Mouse (Mus musculus) myocyte (in vitro differentiated cells): Measurements from ENCODE around the gene Pdlim7. TPM values are rescaled to one million over a fixed set of nuclear protein-coding genes. Genes with fewer than 3 reads are reported as not detected.

Experiments used
- H3K27me3 ChIP-seq: one replicate; pipeline ENCODE4 v1.6.1; 2011; ENCODE audit not compliant: control insufficient read depth, insufficient read depth, insufficient read length
- H3K36me3 ChIP-seq: one replicate; pipeline ENCODE4 v1.6.1; 2011; ENCODE audit not compliant: control insufficient read depth, insufficient read depth
- H3K4me2 ChIP-seq: one replicate; pipeline ENCODE4 v1.6.1; 2011; ENCODE audit warnings: low read depth, control low read depth
- H3K4me3 ChIP-seq: one replicate; pipeline ENCODE4 v1.5.1; 2011; ENCODE audit warnings: mild to moderate bottlenecking, control low read depth, moderate library complexity
- H3K79me2 ChIP-seq: one replicate; pipeline ENCODE4 v1.6.1; 2011; ENCODE audit not compliant: control insufficient read depth, insufficient read depth
- H3ac ChIP-seq: one replicate; pipeline ENCODE4 v1.6.1; 2011; ENCODE audit not compliant: control insufficient read depth, insufficient read length
- CEBPB ChIP-seq: IDR thresholded peaks from 2 replicates; pipeline ENCODE4 v1.6.1; 2011; ENCODE audit warnings: mild to moderate bottlenecking, moderate library complexity; ENCODE audit not compliant: poor library complexity, insufficient read depth, severe bottlenecking
- E2F4 ChIP-seq: IDR thresholded peaks from one replicate; pipeline ENCODE4 v1.6.1; 2011; ENCODE audit warnings: mild to moderate bottlenecking, control low read depth, moderate library complexity; ENCODE audit not compliant: insufficient read depth
- MAX ChIP-seq: IDR thresholded peaks from one replicate; pipeline ENCODE4 v1.6.1; 2011; ENCODE audit warnings: low read depth, mild to moderate bottlenecking, control low read depth
- MYOD1 ChIP-seq, 3 experiments: IDR thresholded peaks; one replicate each; pipeline ENCODE4 v1.6.1; 2011; ENCODE audit warnings: control low read depth in 2 of 3, low read depth in 2 of 3, mild to moderate bottlenecking in 2 of 3, moderate library complexity in 1 of 3; ENCODE audit not compliant: insufficient read length in 2 of 3, control insufficient read depth in 1 of 3
- MYOG ChIP-seq, 3 experiments: IDR thresholded peaks; one replicate each; pipeline ENCODE4 v1.6.1; 2011; ENCODE audit warnings: control low read depth in 2 of 3, low read depth in 2 of 3, mild to moderate bottlenecking in 2 of 3; ENCODE audit not compliant: insufficient read length in 2 of 3, control insufficient read depth in 1 of 3, insufficient read depth in 1 of 3
- POLR2A ChIP-seq: IDR thresholded peaks from one replicate; pipeline ENCODE4 v1.6.1; 2011; ENCODE audit warnings: low read depth, mild to moderate bottlenecking, control low read depth, moderate library complexity; ENCODE audit not compliant: insufficient read length
- POLR2AphosphoS2 ChIP-seq: IDR thresholded peaks from one replicate; pipeline ENCODE4 v1.6.1; 2011; ENCODE audit warnings: low read depth, control low read depth; ENCODE audit not compliant: insufficient read length
- REST ChIP-seq: IDR thresholded peaks from one replicate; pipeline ENCODE4 v1.6.1; 2011; ENCODE audit warnings: mild to moderate bottlenecking, control low read depth, moderate library complexity; ENCODE audit not compliant: insufficient read depth, insufficient read length
- SRF ChIP-seq: IDR thresholded peaks from one replicate; pipeline ENCODE4 v1.6.1; 2011; ENCODE audit warnings: low read depth; ENCODE audit not compliant: control insufficient read depth, insufficient read length
- TCF12 ChIP-seq: IDR thresholded peaks from one replicate; pipeline ENCODE4 v1.6.1; 2011; ENCODE audit warnings: mild to moderate bottlenecking, control low read depth; ENCODE audit not compliant: poor library complexity, insufficient read depth, severe bottlenecking
- TCF3 ChIP-seq: IDR thresholded peaks from one replicate; pipeline ENCODE4 v1.6.1; 2011; ENCODE audit warnings: low read depth, control low read depth; ENCODE audit not compliant: insufficient read length
- USF1 ChIP-seq: IDR thresholded peaks from one replicate; pipeline ENCODE4 v1.6.1; 2011; ENCODE audit warnings: low read depth, mild to moderate bottlenecking, control low read depth, moderate library complexity
- polyA plus RNA-seq: library from polyadenylated mRNA; unstranded; fragments of >200 nt; fragmentation: generic; extraction: Trizol; gene quantifications from one replicate; pipeline ENCODE4 v1.2.1, GENCODE M21; 2012; ENCODE audit warnings: missing spikeins

The Pdlim7 gene
- polyA plus RNA-seq, 1 experiment, result 553 TPM

DNA sequence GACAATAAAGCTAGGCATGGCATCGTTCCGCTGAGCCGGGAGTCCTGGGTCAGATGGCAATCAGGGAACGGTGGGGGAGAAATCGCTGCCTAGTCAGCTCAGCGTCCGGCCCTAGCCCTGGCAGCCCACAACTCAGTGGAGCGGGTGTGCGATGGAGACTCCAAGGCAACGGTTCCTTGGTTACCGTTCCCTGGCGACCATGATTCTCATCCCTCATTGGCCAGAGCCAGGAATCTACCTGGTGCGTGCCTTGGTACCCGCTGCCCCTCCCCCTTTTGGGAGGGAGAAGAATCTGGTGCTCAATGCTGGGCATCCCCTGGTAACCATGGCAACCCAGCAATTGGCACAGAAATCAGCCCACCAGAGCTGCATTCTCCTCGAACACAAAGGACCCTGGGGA, 29.9 kb downstream of the Pdlim7 start:
- peaks cover 4% of the 10 kb centered on the region for H3K36me3 ChIP-seq
- H3K4me3 ChIP-seq, result no peak overlapping the region
- H3K27me3 ChIP-seq, result no peaks in the 10 kb centered on the region
- H3K79me2 ChIP-seq, result peaks cover 30% of the 10 kb centered on the region
- H3ac ChIP-seq, result no peak overlapping the region
- H3K4me2 ChIP-seq, result peak overlapping the region; percentile 63
- TF ChIP-seq POLR2AphosphoS2 (no peak), POLR2A (no peak), TCF12 (no peak), MAX (no peak), CEBPB (no peak), TCF3 (no peak), MYOG (IDR thresholded peaks at IDR 0.05; ENCODE audit: control insufficient read depth in 1 of 3, insufficient read depth in 1 of 3, insufficient read length in 2 of 3, low read depth in 2 of 3) (no peak)

DNA sequence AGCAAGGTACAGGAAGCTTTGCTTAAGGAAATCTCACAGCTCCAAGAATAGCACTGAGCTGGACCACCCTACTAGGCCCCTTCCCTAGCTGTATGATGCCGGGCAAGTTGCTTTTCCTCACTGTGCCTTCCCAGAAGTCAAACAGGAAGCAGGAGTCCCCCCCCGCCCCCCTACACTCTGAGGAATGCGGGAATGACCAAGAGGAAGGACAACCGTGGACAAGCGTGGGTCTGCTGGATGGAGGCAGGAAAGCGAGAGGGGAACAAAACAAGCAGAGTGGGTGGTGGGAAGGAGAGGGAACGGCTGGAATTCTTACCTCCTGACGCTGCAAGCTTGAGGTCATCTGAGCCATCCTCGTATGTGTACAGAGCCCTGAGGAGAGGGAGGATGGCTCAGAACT, 30.4 kb downstream of the Pdlim7 start:
- no peak overlapping the region for H3K4me3 ChIP-seq
- H3K4me2 ChIP-seq, result peak overlapping the region; percentile 63
- H3K27me3 ChIP-seq, result no peaks in the 10 kb centered on the region
- peaks cover 30% of the 10 kb centered on the region for H3K79me2 ChIP-seq
- no peak overlapping the region for H3ac ChIP-seq
- TF ChIP-seq TCF3, result no peak
- H3K36me3 ChIP-seq, result peaks cover 4% of the 10 kb centered on the region

DNA sequence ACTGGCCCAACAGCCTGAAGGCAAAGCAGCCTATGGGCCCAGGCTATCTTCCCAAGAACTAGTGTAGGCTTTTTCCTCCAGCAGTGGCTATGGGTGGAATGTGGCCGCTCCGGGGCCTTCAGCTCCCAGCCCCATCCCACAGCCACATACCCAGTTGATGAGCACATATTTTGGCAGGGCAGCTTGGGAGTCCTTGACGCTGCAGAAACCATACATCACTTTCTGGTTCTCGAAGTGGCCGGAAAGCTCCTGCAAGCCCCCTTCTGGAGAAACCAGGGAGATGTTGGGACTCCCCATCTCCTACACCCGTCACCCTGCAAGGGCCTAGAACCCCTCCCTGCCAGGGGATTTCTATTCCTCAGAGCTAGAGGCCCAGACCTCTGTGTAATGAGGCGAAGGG, 30.9 kb downstream of the Pdlim7 start:
- Histone ChIP-seq H3K79me2 (peaks cover 30% of the 10 kb centered on the region), H3K36me3 (peaks cover 4% of the 10 kb centered on the region), H3K4me2 (peak overlapping the region; percentile 63), H3K4me3 (no peak overlapping the region), H3K27me3 (no peaks in the 10 kb centered on the region), H3ac (no peak overlapping the region)
- TF ChIP-seq MAX (no peak), MYOG (IDR thresholded peaks at IDR 0.05; ENCODE audit: control insufficient read depth in 1 of 3, insufficient read depth in 1 of 3, insufficient read length in 2 of 3, low read depth in 2 of 3) (peak in 1 of 3 experiments; percentile 21), POLR2A (no peak), MYOD1 (IDR thresholded peaks at IDR 0.05; ENCODE audit: control insufficient read depth in 1 of 3, insufficient read length in 2 of 3, low read depth in 2 of 3) (no peak)

DNA sequence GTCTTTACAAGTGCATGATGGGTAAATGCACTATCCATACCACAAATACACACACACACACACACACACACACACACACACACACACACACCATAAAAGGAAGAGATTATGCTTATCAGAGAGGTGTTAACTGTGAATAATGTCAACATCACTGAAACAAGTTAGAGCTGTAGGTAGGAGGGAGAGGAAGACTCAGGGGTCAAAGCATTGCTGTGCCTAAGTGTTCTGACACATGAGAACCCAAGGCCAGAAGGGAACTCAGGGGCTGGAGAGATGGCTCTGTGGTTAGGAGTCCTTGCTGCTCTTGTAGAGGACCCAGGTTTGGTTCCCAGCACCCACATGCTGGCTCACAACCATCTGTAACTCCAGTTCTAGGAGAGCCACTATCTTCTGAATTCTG, 33.5 kb downstream of the Pdlim7 start:
- Histone ChIP-seq H3K27me3 (no peaks in the 10 kb centered on the region), H3K4me3 (no peak overlapping the region), H3K79me2 (peaks cover 9% of the 10 kb centered on the region), H3ac (no peak overlapping the region), H3K36me3 (peaks cover 16% of the 10 kb centered on the region), H3K4me2 (no peak overlapping the region)
- TF ChIP-seq POLR2AphosphoS2, result no peak
- TF ChIP-seq CEBPB, result no peak

DNA sequence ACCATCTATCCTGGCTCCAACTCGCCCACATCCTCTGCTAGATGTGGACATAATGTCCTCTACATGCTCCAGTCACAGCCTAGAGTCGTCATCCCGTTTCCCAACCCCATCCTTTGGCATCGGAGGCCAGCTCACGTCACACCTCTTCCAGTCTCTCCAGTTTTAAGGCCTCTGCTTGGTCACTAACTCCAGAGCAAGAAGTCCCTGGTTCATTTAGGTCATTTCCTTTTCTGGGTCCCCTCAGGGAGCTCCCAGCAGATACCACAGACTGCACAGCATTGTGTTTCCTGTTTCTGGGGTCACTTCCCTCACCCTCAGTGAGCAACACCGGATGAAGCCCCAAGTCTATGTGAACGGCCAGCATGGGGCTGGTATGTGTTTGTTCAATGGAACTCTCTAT, 34.5 kb downstream of the Pdlim7 start:
- peaks cover 2% of the 10 kb centered on the region for H3K79me2 ChIP-seq
- peaks cover 16% of the 10 kb centered on the region for H3K36me3 ChIP-seq
- H3K27me3 ChIP-seq, result no peaks in the 10 kb centered on the region
- H3K4me3 ChIP-seq, result no peak overlapping the region
- no peak overlapping the region for H3K4me2 ChIP-seq
- TF ChIP-seq E2F4 (no peak), MYOG (IDR thresholded peaks at IDR 0.05; ENCODE audit: control insufficient read depth in 1 of 3, insufficient read depth in 1 of 3, insufficient read length in 2 of 3, low read depth in 2 of 3) (no peak), REST (no peak), MAX (no peak), TCF3 (no peak), CEBPB (no peak), USF1 (no peak)
- H3ac ChIP-seq, result no peak overlapping the region

DNA sequence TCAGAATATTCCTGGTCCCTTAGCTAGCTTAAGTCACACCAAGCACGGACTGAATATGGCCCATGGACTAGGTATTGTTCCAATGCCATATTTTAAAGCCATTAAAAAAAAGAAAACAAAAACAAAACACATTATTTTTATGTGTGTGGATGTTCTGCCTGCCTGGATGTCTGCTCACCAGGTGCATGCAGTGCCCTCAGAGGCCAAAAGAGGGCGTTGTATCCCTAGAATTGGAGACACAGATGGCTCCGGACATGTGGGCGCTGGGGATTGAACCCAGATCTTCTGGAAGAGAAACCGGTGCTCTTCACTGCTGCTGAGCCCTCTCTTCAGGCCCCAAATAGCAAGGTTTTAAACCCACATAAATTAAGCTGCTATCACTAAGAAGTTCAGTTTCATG, 35.4 kb downstream of the Pdlim7 start:
- H3K27me3 ChIP-seq, result no peaks in the 10 kb centered on the region
- H3K4me2 ChIP-seq, result no peak overlapping the region
- H3K79me2 ChIP-seq, result no peaks in the 10 kb centered on the region
- TF ChIP-seq SRF (no peak), MYOD1 (IDR thresholded peaks at IDR 0.05; ENCODE audit: control insufficient read depth in 1 of 3, insufficient read length in 2 of 3, low read depth in 2 of 3) (peak in 1 of 3 experiments; percentile 11), REST (no peak)
- peaks cover 16% of the 10 kb centered on the region for H3K36me3 ChIP-seq
- H3K4me3 ChIP-seq, result no peak overlapping the region
- no peak overlapping the region for H3ac ChIP-seq
